Mouse (Mus musculus): ENCODE results near the gene Tpst1.
A peak's percentile ranks its signal among the peaks of the same experiment; 100 is the strongest.

Tpst1 gene

GRCm38 (mm10) chr5:130144334-130145312 lies 71.5 kb downstream of the Tpst1 start, which contains the start of gene Kctd7:
Gene Kctd7, plus strand, starts transcription at chr5:130144861.
- peak; percentile 96 for DNase-seq

- DNase-seq: no peak
Observed at GRCm38 (mm10) chr5:130145961-130146360, 72.8 kb downstream of the Tpst1 start.

GRCm38 (mm10) chr5:130149726-130150310 lies 76.7 kb downstream of the Tpst1 start:
- no peak for DNase-seq

- DNase-seq: no peak
Observed at GRCm38 (mm10) chr5:130154286-130154685, 81.2 kb downstream of the Tpst1 start.

- DNase-seq: no peak
Observed at GRCm38 (mm10) chr5:130158545-130158944, 85.4 kb downstream of the Tpst1 start.

- no peak for DNase-seq
Observed at GRCm38 (mm10) chr5:130159761-130160201, 86.7 kb downstream of the Tpst1 start.

GRCm38 (mm10) chr5:130163670-130164069 lies 90.5 kb downstream of the Tpst1 start:
- DNase-seq: peak; percentile 81

- DNase-seq: no peak
Observed at GRCm38 (mm10) chr5:130165213-130165612, 92.1 kb downstream of the Tpst1 start.

- DNase-seq: no peak
Observed at GRCm38 (mm10) chr5:130169109-130169508, 96.0 kb downstream of the Tpst1 start.

- DNase-seq: peak; percentile 18
Observed at GRCm38 (mm10) chr5:130170666-130171422, 97.7 kb downstream of the Tpst1 start.

- DNase-seq: peak; percentile 91
Observed at GRCm38 (mm10) chr5:130171423-130171954, 98.4 kb downstream of the Tpst1 start, which contains the start of gene Rabgef1. Gene Rabgef1, plus strand, starts transcription at chr5:130171798.

GRCm38 (mm10) chr5:130171956-130172601 lies 99.0 kb downstream of the Tpst1 start:
- no peak for DNase-seq

- DNase-seq: no peak
Observed at GRCm38 (mm10) chr5:130173012-130173411, 99.9 kb downstream of the Tpst1 start.

- no peak for DNase-seq
Observed at GRCm38 (mm10) chr5:130177871-130178270, 104.7 kb downstream of the Tpst1 start.

GRCm38 (mm10) chr5:130180362-130180761 lies 107.2 kb downstream of the Tpst1 start:
- DNase-seq: no peak

GRCm38 (mm10) chr5:130181740-130182540 lies 108.8 kb downstream of the Tpst1 start:
- DNase-seq: no peak

GRCm38 (mm10) chr5:130182541-130182821 lies 109.4 kb downstream of the Tpst1 start:
- no peak for DNase-seq

GRCm38 (mm10) chr5:130184193-130184856 lies 111.2 kb downstream of the Tpst1 start:
- no peak for DNase-seq

GRCm38 (mm10) chr5:130185312-130185711 lies 112.2 kb downstream of the Tpst1 start:
- DNase-seq: no peak

Data from cerebellum, adult 8-10 months (tissue).